Mouse (Mus musculus) hindbrain, embryonic 14.5 days (tissue): ENCODE measurements at regions not wholly inside any gene's neighbourhood (a gene's known extent, or its start where the extent isn't known, plus 50 kb on each side); places are given as distances from the start of the nearest gene placed in this dataset.
A peak's percentile ranks its signal among the peaks of the same experiment; 100 is the strongest.

Experiments used
- ATAC-seq: fragments of 200-750 bp; cut with Nextera tagmentation; 2 replicates; pipeline ENCODE4 v1.8.0; 2017; ENCODE audit warnings: moderate number of reproducible peaks, mild to moderate bottlenecking, moderate TSS enrichment, moderate library complexity; ENCODE audit not compliant: low FRiP score
- DNase-seq: peaks from one replicate; pipeline ENCODE4 v3.0.0-alpha.2; 2015; ENCODE audit warnings: low spot score
- H3K27ac ChIP-seq: fragments of 300-500 bp; sonication (generic); 2 replicates; pipeline ENCODE4 v1.5.1; 2014; ENCODE audit warnings: mild to moderate bottlenecking, moderate library complexity
- H3K27me3 ChIP-seq: fragments of 300-500 bp; sonication (generic); 2 replicates; pipeline ENCODE4 v1.6.1; 2014; ENCODE audit warnings: mild to moderate bottlenecking, low read length, mixed read lengths; ENCODE audit not compliant: control insufficient read depth, insufficient read depth
- H3K36me3 ChIP-seq: fragments of 300-500 bp; sonication (generic); replicated peaks from 2 replicates; pipeline ENCODE4 v1.6.1; 2014; ENCODE audit not compliant: control insufficient read depth, insufficient read depth
- H3K4me1 ChIP-seq: fragments of 300-500 bp; sonication (generic); replicated peaks from 2 replicates; pipeline ENCODE4 v1.6.1; 2014; ENCODE audit warnings: antibody characterized with exemption, low read length, mixed read lengths; ENCODE audit not compliant: control insufficient read depth, insufficient read depth
- H3K4me2 ChIP-seq: fragments of 300-500 bp; sonication (generic); replicated peaks from 2 replicates; pipeline ENCODE4 v1.6.1; 2014; ENCODE audit warnings: mild to moderate bottlenecking, moderate library complexity
- H3K4me3 ChIP-seq: fragments of 300-500 bp; sonication (generic); replicated peaks from 2 replicates; pipeline ENCODE4 v1.5.1; 2014; ENCODE audit warnings: mild to moderate bottlenecking, low read length
- H3K9ac ChIP-seq: fragments of 300-500 bp; sonication (generic); 2 replicates; pipeline ENCODE4 v1.6.1; 2014
- H3K9me3 ChIP-seq: fragments of 300-500 bp; sonication (generic); 2 replicates; pipeline ENCODE4 v1.6.1; 2016; ENCODE audit warnings: low read length; ENCODE audit not compliant: control insufficient read depth
- WGBS: fragments of 180-500 bp; shearing (Covaris S2); extraction: QIAGEN DNeasy Blood & Tissue Kit; methylation state at CpG from one replicate; pipeline ENCODE4 v1.1.7; 2014; 5-methylcytosine and 5-hydroxymethylcytosine counted together

GRCm38 (mm10) chr3:43923497-43923896, 1454.7 kb upstream of the Pcdh10 start:
- WGBS: 51% methylated on average over 4 of the region's 4 CpGs
- no peaks in the 10 kb centered on the region for H3K27me3 ChIP-seq

GRCm38 (mm10) chr3:43945780-43946179, 1432.4 kb upstream of the Pcdh10 start:
- no peak for ATAC-seq
- H3K9me3 ChIP-seq: no peaks in the 10 kb centered on the region
- no peaks in the 10 kb centered on the region for H3K27me3 ChIP-seq
- no peaks in the 10 kb centered on the region for H3K4me1 ChIP-seq
- no peak for DNase-seq
- no peak overlapping the region for H3K27ac ChIP-seq
- H3K4me2 ChIP-seq: no peak overlapping the region
- no peaks in the 10 kb centered on the region for H3K36me3 ChIP-seq
- no peak overlapping the region for H3K4me3 ChIP-seq
- no peak overlapping the region for H3K9ac ChIP-seq
- 81% methylated on average over 3 of the region's 3 CpGs for WGBS

More at GRCm38 (mm10) chr3:43923497-43923896, 1454.7 kb upstream of the Pcdh10 start:
- Histone ChIP-seq H3K4me3 (no peak overlapping the region), H3K9me3 (no peaks in the 10 kb centered on the region), H3K4me1 (no peaks in the 10 kb centered on the region), H3K9ac (no peak overlapping the region), H3K4me2 (no peak overlapping the region), H3K36me3 (no peaks in the 10 kb centered on the region), H3K27ac (no peak overlapping the region)
- ATAC-seq: peak; percentile 64; the same call in 1 of the 2 replicates
- DNase-seq: peak; percentile 28
